Mouse (Mus musculus): Measurements from ENCODE around the gene Krtap19-2.

Gene Krtap19-2

GRCm38 (mm10) chr16:88874169-88874568 lies at the start of gene Krtap19-2:
Krtap19-2 (minus strand) TSS chr16:88874269.
- no peak for DNase-seq (ENCODE audit: low read depth in 2 of 2, low spot score in 2 of 2)

DNA sequence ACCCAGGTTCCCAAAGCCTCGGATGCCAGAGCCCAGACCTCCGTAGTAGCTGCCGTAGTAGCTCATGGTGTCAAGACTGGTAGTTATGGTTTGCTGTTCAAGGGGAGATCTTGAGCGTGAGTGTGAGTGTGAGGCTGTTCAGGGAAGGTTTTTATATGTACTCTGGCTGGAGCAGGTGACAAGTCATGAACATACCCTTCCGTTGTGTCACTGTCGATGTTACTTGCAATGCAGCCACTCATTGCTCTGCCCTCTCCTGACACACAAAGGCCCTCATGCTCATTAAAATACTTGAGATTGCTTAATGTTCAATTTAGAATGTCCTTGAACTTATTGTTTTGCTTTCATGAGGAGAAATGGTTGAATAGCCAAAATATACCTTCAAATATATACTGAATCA lies 22.3 kb upstream of the Krtap19-2 start, which contains the start of gene Krtap19-5:
Gene Krtap19-5 (minus strand): TSS at position 101 of the 400 bp plus-strand sequence.
- DNase-seq (ENCODE audit: low read depth in 2 of 2, low spot score in 2 of 2) = no peak

- no peak for DNase-seq (ENCODE audit: low read depth in 2 of 2, low spot score in 2 of 2)
These were observed 12.8 kb upstream of the Krtap19-2 start for GRCm38 (mm10) chr16:88886870-88887269.

GRCm38 (mm10) chr16:88884989-88885388 lies 10.9 kb upstream of the Krtap19-2 start, which contains the start of gene Krtap19-4:
Krtap19-4 (minus strand) TSS chr16:88885089.
- no peak for DNase-seq (ENCODE audit: low read depth in 2 of 2, low spot score in 2 of 2)

- no peak for DNase-seq (ENCODE audit: low read depth in 2 of 2, low spot score in 2 of 2)
These were observed 3.9 kb upstream of the Krtap19-2 start, which contains the start of gene Krtap19-3 for GRCm38 (mm10) chr16:88877938-88878337. Krtap19-3 (minus strand) TSS chr16:88878038.

GRCm38 (mm10) chr16:88869311-88869710 lies 4.8 kb downstream of the Krtap19-2 start, which contains the start of gene Krtap19-1:
Krtap19-1 (minus strand) TSS chr16:88869411.
- no peak for DNase-seq (ENCODE audit: low read depth in 2 of 2, low spot score in 2 of 2)

DNA sequence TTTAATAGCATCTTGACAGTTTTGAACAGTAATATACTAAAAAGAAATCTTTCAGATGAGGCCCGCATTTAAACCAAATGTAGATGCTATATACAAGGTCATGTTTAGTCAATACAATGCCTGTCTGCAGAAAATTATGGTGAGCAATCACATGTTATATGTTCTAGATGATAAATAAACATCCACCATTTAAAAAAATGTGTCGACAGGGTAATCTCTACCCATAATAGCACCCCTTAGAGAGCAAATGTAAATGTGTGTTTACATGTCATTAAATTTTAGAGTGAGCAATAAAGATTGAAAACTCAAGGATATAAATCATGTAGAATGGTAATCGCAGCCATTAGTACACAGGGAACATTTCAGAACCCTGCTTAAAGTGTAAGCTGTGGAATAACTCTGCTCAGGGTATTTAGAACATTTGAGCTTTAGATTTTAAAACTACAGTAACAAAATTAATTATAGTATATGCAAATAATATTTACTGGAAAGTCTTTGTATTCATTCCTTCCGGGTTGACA lies 9.1 kb downstream of the Krtap19-2 start:
- no peak for DNase-seq (ENCODE audit: low read depth in 2 of 2, low spot score in 2 of 2)

GRCm38 (mm10) chr16:88851450-88851849 lies 22.6 kb downstream of the Krtap19-2 start:
- DNase-seq (ENCODE audit: low read depth in 2 of 2, low spot score in 2 of 2) = no peak

GRCm38 (mm10) chr16:88848558-88848957 lies 25.5 kb downstream of the Krtap19-2 start:
- no peak for DNase-seq (ENCODE audit: low read depth in 2 of 2, low spot score in 2 of 2)

GRCm38 (mm10) chr16:88847363-88847762 lies 26.7 kb downstream of the Krtap19-2 start:
- DNase-seq (ENCODE audit: low read depth in 2 of 2, low spot score in 2 of 2) = no peak

GRCm38 (mm10) chr16:88826978-88827377 lies 47.1 kb downstream of the Krtap19-2 start:
- no peak for DNase-seq (ENCODE audit: low read depth in 2 of 2, low spot score in 2 of 2)

DNA sequence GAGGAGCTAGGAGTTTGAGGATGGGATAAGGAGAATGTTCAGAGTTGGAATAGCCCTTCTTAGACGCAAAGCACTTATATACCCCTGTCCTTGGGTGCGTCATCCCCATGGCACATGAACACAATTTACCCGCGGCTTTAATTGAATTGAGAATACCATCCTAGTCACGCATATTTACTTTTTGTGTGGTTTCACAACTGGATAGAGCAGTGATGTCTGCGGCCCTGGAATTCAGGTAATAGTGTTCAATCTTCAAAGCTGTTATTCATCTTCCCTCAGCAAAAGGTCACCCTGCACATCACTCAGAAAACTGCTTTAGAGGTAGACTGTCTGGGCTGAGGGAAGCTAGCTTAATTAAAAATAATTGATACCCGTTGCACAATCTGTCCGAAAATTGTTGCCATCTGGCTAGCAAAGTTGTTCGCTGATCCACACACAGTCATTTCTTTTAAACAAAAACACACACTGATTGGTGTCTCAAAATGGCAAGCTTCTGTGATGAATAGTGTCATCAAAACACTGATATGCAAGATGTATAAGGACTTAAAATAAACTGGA lies 47.9 kb downstream of the Krtap19-2 start, which contains the start of gene Krtap14:
Gene Krtap14 (minus strand): TSS at position 51 of the 558 bp plus-strand sequence.
- no peak for DNase-seq (ENCODE audit: low read depth in 2 of 2, low spot score in 2 of 2)

DNA sequence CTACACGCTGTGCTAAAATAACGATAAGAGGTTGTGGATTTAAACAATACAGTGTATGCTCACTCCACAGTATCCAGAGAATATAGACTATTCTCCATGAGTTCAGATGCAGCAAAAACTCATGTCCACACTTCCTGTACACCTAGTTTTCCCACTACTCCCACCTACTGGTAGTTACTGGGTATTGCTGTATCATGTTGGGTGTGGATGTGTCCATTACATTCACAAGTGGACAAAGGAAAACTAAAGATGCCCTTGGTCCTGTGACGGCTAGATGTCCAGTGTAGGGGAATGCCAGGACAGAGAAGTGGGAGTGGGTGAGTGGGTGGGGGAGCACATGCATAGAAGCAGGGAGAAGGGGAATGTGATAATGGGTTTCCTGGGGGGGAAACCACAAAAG lies 50.3 kb downstream of the Krtap19-2 start:
- DNase-seq (ENCODE audit: low read depth in 2 of 2, low spot score in 2 of 2) = no peak

Data from CD8-positive naive resting alpha-beta T cell, adult 2 months (primary cell).